Mouse (Mus musculus) forebrain, embryonic 11.5 days (tissue): ENCODE measurements around the gene Amph. TPM values are rescaled to one million over a fixed set of nuclear protein-coding genes. Genes with fewer than 3 reads are reported as not detected.
A peak's percentile ranks its signal among the peaks of the same experiment; 100 is the strongest.

ENCODE experiments used
- ATAC-seq: fragments of 200-750 bp; cut with Nextera tagmentation; replicated peaks from 2 replicates; pipeline ENCODE4 v1.8.0; 2017; ENCODE audit warnings: moderate TSS enrichment; ENCODE audit not compliant: low FRiP score
- DNase-seq: peaks from one replicate; pipeline ENCODE4 v3.0.0-alpha.2; 2017; ENCODE audit warnings: low spot score
- H3K27ac ChIP-seq: fragments of 300-500 bp; sonication (generic); 2 replicates; pipeline ENCODE4 v1.5.1; 2014; ENCODE audit warnings: low read depth, low read length
- H3K27me3 ChIP-seq: fragments of 300-500 bp; sonication (generic); 2 replicates; pipeline ENCODE4 v1.6.1; 2014; ENCODE audit warnings: mild to moderate bottlenecking, low read length, mixed read lengths; ENCODE audit not compliant: control insufficient read depth, insufficient read depth
- H3K36me3 ChIP-seq: fragments of 300-500 bp; sonication (generic); 2 replicates; pipeline ENCODE4 v1.6.1; 2014; ENCODE audit warnings: mild to moderate bottlenecking, low read length, moderate library complexity, mixed read lengths; ENCODE audit not compliant: control insufficient read depth, insufficient read depth
- H3K4me1 ChIP-seq: fragments of 300-500 bp; sonication (generic); replicated peaks from 2 replicates; pipeline ENCODE4 v1.6.1; 2014; ENCODE audit warnings: low read length, mixed read lengths; ENCODE audit not compliant: control insufficient read depth, insufficient read depth
- H3K4me2 ChIP-seq: fragments of 300-500 bp; sonication (generic); 2 replicates; pipeline ENCODE4 v1.6.1; 2014; ENCODE audit warnings: low read depth, mild to moderate bottlenecking, low read length, moderate library complexity, mixed read lengths; ENCODE audit not compliant: severe bottlenecking
- H3K4me3 ChIP-seq: fragments of 300-500 bp; sonication (generic); 2 replicates; pipeline ENCODE4 v1.5.1; 2014; ENCODE audit warnings: low read depth, low read length
- H3K9ac ChIP-seq: fragments of 300-500 bp; sonication (generic); 2 replicates; pipeline ENCODE4 v1.6.1; 2014; ENCODE audit warnings: low read length
- H3K9me3 ChIP-seq: fragments of 300-500 bp; sonication (generic); 2 replicates; pipeline ENCODE4 v1.6.1; 2016; ENCODE audit warnings: low read length, mixed read lengths; ENCODE audit not compliant: control insufficient read depth
- WGBS: fragments of 180-500 bp; shearing (Covaris S2); extraction: QIAGEN DNeasy Blood & Tissue Kit; methylation state at CpG from one replicate; pipeline ENCODE4 v1.1.7; 2014; 5-methylcytosine and 5-hydroxymethylcytosine counted together
- polyA plus RNA-seq: library from polyadenylated mRNA; unstranded; fragments of >200 nt; fragmentation: Nextera tagmentation; extraction: Ambion mirVana; gene quantifications from 2 replicates; pipeline ENCODE4 v1.2.1, GENCODE M21; 2014

Amph gene
- polyA plus RNA-seq, 1 experiment from 2014 or later: 6.8 TPM

- Histone ChIP-seq H3K27ac (no peak overlapping the region), H3K4me3 (no peak overlapping the region), H3K4me1 (no peaks in the 10 kb centered on the region), H3K36me3 (no peaks in the 10 kb centered on the region), H3K9me3 (no peaks in the 10 kb centered on the region), H3K4me2 (no peak overlapping the region), H3K27me3 (no peaks in the 10 kb centered on the region), H3K9ac (no peak overlapping the region)
- ATAC-seq: no peak
- no peak for DNase-seq
- whole genome bisulfite sequencing: 82% methylated on average over 3 of the region's 3 CpGs
Measured at GRCm38 (mm10) chr13:19008440-19008839, 60.4 kb downstream of the Amph start.

GRCm38 (mm10) chr13:19014825-19015375 is 66.9 kb downstream of the Amph start:
- Histone ChIP-seq H3K9ac (no peak overlapping the region), H3K4me2 (no peak overlapping the region), H3K27ac (no peak overlapping the region), H3K9me3 (no peaks in the 10 kb centered on the region), H3K4me1 (no peaks in the 10 kb centered on the region), H3K36me3 (no peaks in the 10 kb centered on the region), H3K4me3 (no peak overlapping the region), H3K27me3 (no peaks in the 10 kb centered on the region)
- DNase-seq (no peak), ATAC-seq (no peak)
- WGBS: 91% methylated on average over 4 of the region's 4 CpGs

- no peak overlapping the region for H3K9ac ChIP-seq
- no peak overlapping the region for H3K4me2 ChIP-seq
- H3K9me3 ChIP-seq: no peaks in the 10 kb centered on the region
- H3K27ac ChIP-seq: no peak overlapping the region
- 19% methylated on average over 2 of the region's 2 CpGs for WGBS
- peak; percentile 73 for ATAC-seq
- H3K4me3 ChIP-seq: no peak overlapping the region
- no peaks in the 10 kb centered on the region for H3K27me3 ChIP-seq
- DNase-seq: no peak
- no peaks in the 10 kb centered on the region; the same call in 1 of the 2 replicates for H3K4me1 ChIP-seq
- H3K36me3 ChIP-seq: no peaks in the 10 kb centered on the region
Measured at GRCm38 (mm10) chr13:19021529-19021928, 73.5 kb downstream of the Amph start.

- ATAC-seq: no peak
- Histone ChIP-seq H3K4me2 (no peak overlapping the region), H3K27me3 (no peaks in the 10 kb centered on the region), H3K27ac (no peak overlapping the region), H3K36me3 (no peaks in the 10 kb centered on the region), H3K4me1 (no peaks in the 10 kb centered on the region; the same call in 1 of the 2 replicates), H3K9ac (no peak overlapping the region), H3K9me3 (no peaks in the 10 kb centered on the region), H3K4me3 (no peak overlapping the region)
- 66% methylated on average over 3 of the region's 3 CpGs for WGBS
- no peak for DNase-seq
Measured at GRCm38 (mm10) chr13:19022310-19022709, 74.3 kb downstream of the Amph start.

GRCm38 (mm10) chr13:19025091-19025688 is 77.2 kb downstream of the Amph start:
- Histone ChIP-seq H3K9me3 (no peaks in the 10 kb centered on the region), H3K9ac (no peak overlapping the region), H3K36me3 (no peaks in the 10 kb centered on the region), H3K27ac (no peak overlapping the region), H3K4me1 (no peaks in the 10 kb centered on the region; the same call in 1 of the 2 replicates), H3K4me2 (no peak overlapping the region), H3K4me3 (no peak overlapping the region), H3K27me3 (no peaks in the 10 kb centered on the region)
- ATAC-seq: no peak
- WGBS: 86% methylated on average over 2 of the region's 2 CpGs
- no peak for DNase-seq

- H3K9me3 ChIP-seq: no peaks in the 10 kb centered on the region
- ATAC-seq (no peak), DNase-seq (no peak)
- H3K27me3 ChIP-seq: no peaks in the 10 kb centered on the region
- 89% methylated on average over 4 of the region's 4 CpGs for WGBS
- H3K4me3 ChIP-seq: no peak overlapping the region
- no peak overlapping the region for H3K27ac ChIP-seq
- no peak overlapping the region for H3K4me2 ChIP-seq
- H3K4me1 ChIP-seq: no peaks in the 10 kb centered on the region; the same call in 1 of the 2 replicates
- no peaks in the 10 kb centered on the region for H3K36me3 ChIP-seq
- H3K9ac ChIP-seq: no peak overlapping the region
Measured at GRCm38 (mm10) chr13:19025906-19026305, 77.9 kb downstream of the Amph start.

- no peaks in the 10 kb centered on the region for H3K4me1 ChIP-seq
- H3K36me3 ChIP-seq: no peaks in the 10 kb centered on the region
- no peaks in the 10 kb centered on the region for H3K27me3 ChIP-seq
- ATAC-seq (no peak), DNase-seq (no peak)
- 81% methylated on average over 3 of the region's 3 CpGs for WGBS
- no peak overlapping the region for H3K27ac ChIP-seq
- no peak overlapping the region for H3K9ac ChIP-seq
- no peak overlapping the region for H3K4me2 ChIP-seq
- no peaks in the 10 kb centered on the region for H3K9me3 ChIP-seq
- no peak overlapping the region for H3K4me3 ChIP-seq
Measured at GRCm38 (mm10) chr13:19026923-19027322, 78.9 kb downstream of the Amph start.

- ATAC-seq (no peak), DNase-seq (no peak)
- Histone ChIP-seq H3K9ac (no peak overlapping the region), H3K9me3 (no peaks in the 10 kb centered on the region), H3K36me3 (no peaks in the 10 kb centered on the region), H3K4me2 (no peak overlapping the region), H3K4me1 (no peaks in the 10 kb centered on the region), H3K4me3 (no peak overlapping the region), H3K27me3 (no peaks in the 10 kb centered on the region), H3K27ac (no peak overlapping the region)
- WGBS: 85% methylated on average over 6 of the region's 6 CpGs
Measured at GRCm38 (mm10) chr13:19027766-19028350, 79.9 kb downstream of the Amph start.
